Mouse (Mus musculus) urinary bladder, postnatal 10 days (tissue): ENCODE data around the gene Ogg1.
A peak's percentile ranks its signal among the peaks of the same experiment; 100 is the strongest.

ENCODE experiments used
- DNase-seq: peaks from one replicate; pipeline ENCODE4 v3.0.0; 2022; ENCODE audit warnings: low spot score

The Ogg1 gene

GRCm38 (mm10) chr6:113326533-113327315, at the start of gene Ogg1:
Ogg1 (plus strand) TSS chr6:113326972.
- peak; percentile 88 for DNase-seq

- DNase-seq: no peak
Observed at GRCm38 (mm10) chr6:113281676-113282075, 45.1 kb upstream of the Ogg1 start.

- no peak for DNase-seq
Observed at GRCm38 (mm10) chr6:113282101-113282802, 44.5 kb upstream of the Ogg1 start, which contains the start of gene Cpne9. Cpne9 (plus strand) TSS chr6:113282307.

GRCm38 (mm10) chr6:113282969-113283368, 43.8 kb upstream of the Ogg1 start:
- DNase-seq: no peak

- DNase-seq: no peak
Observed at GRCm38 (mm10) chr6:113283500-113283899, 43.3 kb upstream of the Ogg1 start.

GRCm38 (mm10) chr6:113284931-113285330, 41.8 kb upstream of the Ogg1 start:
- no peak for DNase-seq

- no peak for DNase-seq
Observed at GRCm38 (mm10) chr6:113286316-113286715, 40.5 kb upstream of the Ogg1 start.

GRCm38 (mm10) chr6:113287236-113287635, 39.5 kb upstream of the Ogg1 start:
- DNase-seq: no peak

GRCm38 (mm10) chr6:113289346-113289745, 37.4 kb upstream of the Ogg1 start:
- no peak for DNase-seq

DNA sequence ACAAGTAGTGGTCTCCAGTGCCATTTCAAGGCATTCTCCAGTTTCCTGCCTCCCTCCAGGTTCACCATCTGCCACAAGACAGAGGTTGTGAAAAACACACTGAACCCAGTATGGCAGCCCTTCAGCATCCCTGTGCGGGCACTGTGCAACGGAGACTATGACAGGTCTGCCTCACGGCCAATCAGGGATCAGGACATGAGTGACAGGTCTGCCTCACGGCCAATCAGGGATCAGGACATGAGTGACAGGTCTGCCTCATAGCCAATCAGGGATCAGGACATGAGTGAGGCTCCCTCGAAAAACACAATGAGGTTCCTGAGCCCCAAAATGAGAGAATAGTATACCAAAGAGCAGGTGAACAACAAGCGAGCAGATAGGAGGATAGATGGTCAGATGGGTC, 36.4 kb upstream of the Ogg1 start:
- no peak for DNase-seq

GRCm38 (mm10) chr6:113292938-113293337, 33.8 kb upstream of the Ogg1 start:
- DNase-seq: no peak

- DNase-seq: no peak
Observed at GRCm38 (mm10) chr6:113296046-113296445, 30.7 kb upstream of the Ogg1 start.

DNA sequence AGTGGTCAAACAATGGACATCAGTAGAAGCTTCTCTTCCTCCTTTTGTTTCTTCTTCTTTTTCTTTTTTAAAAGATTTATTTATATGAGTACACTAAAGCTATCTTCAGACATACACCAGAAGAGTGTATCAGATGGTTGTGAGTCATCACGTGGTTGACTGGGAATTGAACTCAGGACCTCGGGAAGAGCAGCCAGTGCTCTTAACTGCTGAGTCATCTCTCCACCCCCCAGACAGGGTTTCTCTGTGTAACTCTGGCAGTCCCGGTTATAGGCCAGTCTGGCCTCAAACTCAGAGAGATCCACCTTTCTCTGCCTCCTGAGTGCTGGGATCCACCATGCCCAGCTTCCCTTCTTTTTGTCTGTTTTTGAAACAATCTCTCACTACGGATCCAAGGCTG, 30.1 kb upstream of the Ogg1 start:
- no peak for DNase-seq

- DNase-seq: no peak
Observed at GRCm38 (mm10) chr6:113301350-113301749, 25.4 kb upstream of the Ogg1 start.

- DNase-seq: no peak
Observed at GRCm38 (mm10) chr6:113302258-113302657, 24.5 kb upstream of the Ogg1 start.

DNA sequence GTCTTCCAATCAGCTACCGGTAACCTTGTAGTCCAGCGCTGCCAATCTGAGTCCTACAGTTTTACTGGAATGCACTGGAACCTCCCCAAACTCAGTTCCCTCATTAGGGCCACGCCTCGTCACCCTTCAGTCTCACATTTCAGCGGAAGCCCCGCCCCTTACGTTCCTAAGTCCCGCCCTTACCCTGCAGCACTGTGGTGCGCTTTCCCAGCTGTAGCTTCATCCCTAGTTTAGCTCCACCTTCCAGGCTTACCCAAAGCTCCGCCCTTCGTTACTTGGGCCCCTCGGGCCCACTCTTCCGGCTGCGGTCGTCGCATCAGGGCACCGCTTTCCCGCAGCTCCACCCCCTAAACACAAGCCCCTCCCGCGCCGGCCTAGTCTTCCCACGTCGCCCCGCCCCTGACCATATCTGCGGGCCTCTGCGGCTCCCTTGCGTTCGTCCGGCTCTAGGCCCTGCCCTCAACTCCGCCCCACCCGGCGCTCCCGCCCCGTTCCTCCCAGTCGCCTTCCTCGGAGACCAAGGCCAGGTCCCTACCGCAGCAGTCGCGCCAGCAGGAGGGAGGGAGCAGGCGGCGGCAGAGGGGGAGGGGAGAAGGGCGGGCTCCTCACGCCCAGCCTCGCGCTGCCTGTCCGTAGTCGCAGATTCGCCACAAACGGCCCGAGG, 20.3 kb upstream of the Ogg1 start:
- peak; percentile 99 for DNase-seq

GRCm38 (mm10) chr6:113306986-113307349, 19.8 kb upstream of the Ogg1 start, which contains the start of gene Brpf1:
Brpf1 (plus strand) TSS chr6:113307137.
- no peak for DNase-seq

- no peak for DNase-seq
Observed at GRCm38 (mm10) chr6:113307481-113308121, 19.2 kb upstream of the Ogg1 start.

DNA sequence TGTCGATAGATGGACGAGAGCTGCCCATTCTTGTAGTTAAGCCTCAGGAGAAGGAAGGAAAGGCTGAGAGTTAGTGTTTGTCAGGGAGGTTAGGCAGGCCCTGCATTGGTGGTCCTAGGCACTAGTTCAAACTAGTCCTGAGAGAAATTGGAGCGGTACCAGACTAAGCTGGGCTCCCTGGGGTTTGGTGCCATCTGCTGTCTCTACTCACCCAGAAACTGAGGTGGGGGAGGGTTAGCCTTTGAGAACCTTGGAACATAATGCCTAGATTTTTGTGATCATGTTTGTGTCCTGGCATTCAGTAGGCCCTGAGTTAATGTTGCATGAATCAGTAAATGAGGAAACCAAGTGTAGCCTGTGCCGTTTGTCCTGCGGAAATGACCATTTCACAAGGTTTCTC, 18.6 kb upstream of the Ogg1 start:
- no peak for DNase-seq

DNA sequence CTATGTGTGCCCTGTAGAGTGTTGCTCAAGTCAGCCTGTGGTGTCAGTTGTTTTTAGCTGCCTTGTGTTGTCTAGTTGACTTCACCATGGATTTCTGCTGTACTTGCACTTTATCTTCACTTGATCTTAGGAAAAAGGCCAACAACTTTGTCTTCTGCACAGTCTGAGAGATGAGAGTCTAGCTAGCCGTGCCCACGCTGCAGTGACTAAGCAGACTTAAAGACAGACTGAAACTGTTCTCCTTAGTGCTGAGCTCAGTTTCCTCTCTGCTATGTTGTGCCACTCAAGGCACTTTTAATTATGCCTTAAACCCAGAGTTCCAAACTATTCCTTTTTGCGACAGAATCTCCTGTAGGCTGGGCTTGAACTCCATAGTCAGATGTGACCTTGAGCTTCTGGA, 10.8 kb upstream of the Ogg1 start:
- DNase-seq: no peak

GRCm38 (mm10) chr6:113329396-113329795, 2.6 kb downstream of the Ogg1 start:
- DNase-seq: no peak

- no peak for DNase-seq
Observed at GRCm38 (mm10) chr6:113330547-113330946, 3.8 kb downstream of the Ogg1 start.
